In the genomic region with DNA sequence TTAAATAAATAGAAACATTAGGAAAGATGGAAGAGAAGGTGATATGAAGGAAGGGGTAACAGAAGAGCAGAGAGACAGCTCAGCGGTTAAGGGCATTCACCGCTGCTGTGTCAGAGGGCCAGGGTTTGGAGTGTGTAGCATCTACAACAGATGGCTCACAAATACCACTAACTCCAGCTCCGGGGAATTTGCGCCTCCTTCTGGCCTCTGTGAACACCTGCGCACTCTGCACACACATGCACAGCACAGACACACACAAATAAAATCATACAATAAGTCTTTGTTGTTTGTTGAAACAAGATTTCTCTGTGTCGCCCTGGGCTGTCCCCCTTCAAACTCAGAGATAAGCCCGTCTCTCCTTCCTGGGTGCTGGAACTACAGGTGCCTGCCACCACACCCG, we compare ENCODE assay signal across 23 mouse cellular contexts.
"Had no signal": no experiment of that assay in that cellular context is flagged by ENCODE, and none has a peak within 500 bp of the region (broad histone marks: within the 10 kb centered on the region; RNA-seq: fewer than 3 reads in every experiment).

No protein-coding gene starts in this region.

- H3K4me1 ChIP-seq: limb, embryonic 12.5 days; limb, embryonic 15.5 days; lung, embryonic 15.5 days; neural tube, embryonic 12.5 days; stomach, embryonic 15.5 days had no signal

- H3K4me3 ChIP-seq: kidney, embryonic 15.5 days; left cerebral cortex, adult 2 months; limb, embryonic 12.5 days; limb, embryonic 15.5 days; lung, embryonic 15.5 days; neural tube, embryonic 12.5 days; neural tube, embryonic 15.5 days; stomach, embryonic 15.5 days had no signal

- H3K27me3 ChIP-seq: kidney, embryonic 15.5 days; limb, embryonic 12.5 days; limb, embryonic 15.5 days; lung, embryonic 15.5 days; neural tube, embryonic 12.5 days; neural tube, embryonic 15.5 days; stomach, embryonic 15.5 days had no signal

- H3K27ac ChIP-seq: kidney, embryonic 15.5 days; left cerebral cortex, adult 2 months; limb, embryonic 12.5 days; limb, embryonic 15.5 days; liver, embryonic 14.5 days; lung, embryonic 15.5 days; neural tube, embryonic 12.5 days; neural tube, embryonic 15.5 days; stomach, embryonic 15.5 days had no signal

- H3K9ac ChIP-seq: kidney, embryonic 15.5 days; limb, embryonic 12.5 days; limb, embryonic 15.5 days; liver, embryonic 14.5 days; liver, postnatal 0 days; lung, embryonic 15.5 days; neural tube, embryonic 12.5 days; neural tube, embryonic 15.5 days; stomach, embryonic 15.5 days had no signal

- H3K36me3 ChIP-seq: kidney, embryonic 15.5 days; limb, embryonic 12.5 days; limb, embryonic 15.5 days; lung, embryonic 15.5 days; neural tube, embryonic 12.5 days; neural tube, embryonic 15.5 days; stomach, embryonic 15.5 days had no signal

- DNase-seq: kidney, adult 11 months; kidney, adult 8-10 months; kidney, postnatal 14 days; kidney, postnatal 4 days; layer of hippocampus, postnatal 36 days; left cerebral cortex, postnatal 4 days; liver, postnatal 0 days; lung, postnatal 14 days; lung, postnatal 4 days; midbrain, embryonic 14.5 days; right cerebral cortex, adult 18-20 months; right cerebral cortex, postnatal 14 days; spleen, adult 18-20 months; thymus, postnatal 25 days had no signal

- H3K9me3 ChIP-seq: kidney, embryonic 15.5 days; limb, embryonic 15.5 days; lung, embryonic 15.5 days; neural tube, embryonic 15.5 days; stomach, embryonic 15.5 days had no signal
